Mouse (Mus musculus) liver, embryonic 15.5 days (tissue): ENCODE data around the gene Bgn. TPM values are rescaled to one million over a fixed set of nuclear protein-coding genes. Genes with fewer than 3 reads are reported as not detected.
A peak's percentile ranks its signal among the peaks of the same experiment; 100 is the strongest.

ENCODE experiments used
- ATAC-seq: fragments of 200-750 bp; cut with Nextera tagmentation; 2 replicates; pipeline ENCODE4 v1.8.0; 2017; ENCODE audit warnings: moderate number of reproducible peaks, mild to moderate bottlenecking, moderate library complexity; ENCODE audit not compliant: insufficient read depth
- H3K27ac ChIP-seq: fragments of 300-500 bp; sonication (generic); replicated peaks from 2 replicates; pipeline ENCODE4 v1.5.1; 2015; ENCODE audit warnings: mild to moderate bottlenecking, inconsistent platforms
- H3K27me3 ChIP-seq: fragments of 300-500 bp; sonication (generic); 2 replicates; pipeline ENCODE4 v1.6.1; 2015; ENCODE audit warnings: mild to moderate bottlenecking, inconsistent platforms
- H3K36me3 ChIP-seq: fragments of 300-500 bp; sonication (generic); replicated peaks from 2 replicates; pipeline ENCODE4 v1.6.1; 2015; ENCODE audit warnings: moderate library complexity, mild to moderate bottlenecking, inconsistent platforms
- H3K4me1 ChIP-seq: fragments of 300-500 bp; sonication (generic); replicated peaks from 2 replicates; pipeline ENCODE4 v1.6.1; 2015; ENCODE audit warnings: inconsistent platforms
- H3K4me2 ChIP-seq: fragments of 300-500 bp; sonication (generic); 2 replicates; pipeline ENCODE4 v1.6.1; 2015; ENCODE audit warnings: moderate library complexity, mild to moderate bottlenecking, inconsistent platforms
- H3K4me3 ChIP-seq: fragments of 300-500 bp; sonication (generic); replicated peaks from 2 replicates; pipeline ENCODE4 v1.5.1; 2015; ENCODE audit warnings: mild to moderate bottlenecking, inconsistent platforms
- H3K9ac ChIP-seq: fragments of 300-500 bp; sonication (generic); 2 replicates; pipeline ENCODE4 v1.6.1; 2015; ENCODE audit warnings: moderate library complexity, mild to moderate bottlenecking, inconsistent platforms
- H3K9me3 ChIP-seq: fragments of 300-500 bp; sonication (generic); replicated peaks from 2 replicates; pipeline ENCODE4 v1.6.1; 2016; ENCODE audit warnings: inconsistent platforms
- WGBS: fragments of 180-500 bp; shearing (Covaris S2); methylation state at CpG from one replicate; pipeline ENCODE4 v1.1.7; 2015; ENCODE audit warnings: mixed read lengths; ENCODE audit not compliant: insufficient replicate concordance; 5-methylcytosine and 5-hydroxymethylcytosine counted together
- polyA plus RNA-seq: library from polyadenylated mRNA; unstranded; fragments of >200 nt; fragmentation: Nextera tagmentation; extraction: Ambion mirVana; gene quantifications from 2 replicates; pipeline ENCODE4 v1.2.1, GENCODE M21; 2015

The Bgn gene
- polyA plus RNA-seq: 10.0 and 12.4 TPM in 2 replicates

- no peak within 1 kb of the TSS for H3K9ac ChIP-seq
- 27% methylated on average over 12 of the region's 14 CpGs for WGBS
- peak within 1 kb of the TSS; percentile 4; the same call in 1 of the 2 replicates for H3K4me3 ChIP-seq
- H3K27me3 ChIP-seq: peaks cover 26% of the 10 kb centered on the region; the same call in 1 of the 2 replicates
- H3K4me1 ChIP-seq: no peaks in the 10 kb centered on the region
- no peak within 1 kb of the TSS for H3K4me2 ChIP-seq
- ATAC-seq: no peak
- H3K9me3 ChIP-seq: no peaks in the 10 kb centered on the region
- H3K27ac ChIP-seq: no peak within 1 kb of the TSS
- H3K36me3 ChIP-seq: no peaks in the 10 kb centered on the region
Measured at GRCm38 (mm10) chrX:73483484-73483810, at the start of gene Bgn. TSS of gene Bgn (plus strand) at chrX:73483602.

DNA sequence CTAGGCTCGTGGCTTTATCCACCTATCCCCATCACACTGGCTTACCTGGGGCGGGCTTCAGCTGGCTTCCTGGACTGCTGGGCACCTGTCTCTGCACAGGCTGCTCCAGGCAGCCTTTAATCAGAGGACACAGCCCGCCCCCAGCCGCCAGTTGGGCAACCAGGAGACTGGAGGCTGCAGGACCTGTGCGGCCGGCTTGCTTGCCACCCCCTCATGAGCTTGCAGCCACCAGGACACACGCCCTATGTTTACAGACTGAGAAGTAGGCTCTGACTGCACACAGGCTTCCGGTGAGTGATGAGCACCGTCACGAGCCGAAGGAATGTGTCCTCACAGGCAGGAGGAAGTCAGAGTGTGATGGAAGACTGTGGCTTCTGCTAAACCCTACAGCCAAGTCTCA lies 48.1 kb upstream of the Bgn start, which contains the start of gene Trex2:
TSS of gene Trex2 (minus strand) at position 93 of the 400 bp plus-strand sequence.
- Histone ChIP-seq H3K27me3 (no peaks in the 10 kb centered on the region), H3K9me3 (no peaks in the 10 kb centered on the region), H3K4me3 (no peak within 1 kb of the TSS), H3K4me2 (no peak within 1 kb of the TSS), H3K27ac (no peak within 1 kb of the TSS), H3K36me3 (0 out of 2 replicates have a peak, but pooled peaks cover 3% of the 10 kb centered on the region), H3K9ac (no peak within 1 kb of the TSS), H3K4me1 (no peaks in the 10 kb centered on the region)
- no peak for ATAC-seq
- 60% methylated on average over 11 of the region's 11 CpGs for WGBS

DNA sequence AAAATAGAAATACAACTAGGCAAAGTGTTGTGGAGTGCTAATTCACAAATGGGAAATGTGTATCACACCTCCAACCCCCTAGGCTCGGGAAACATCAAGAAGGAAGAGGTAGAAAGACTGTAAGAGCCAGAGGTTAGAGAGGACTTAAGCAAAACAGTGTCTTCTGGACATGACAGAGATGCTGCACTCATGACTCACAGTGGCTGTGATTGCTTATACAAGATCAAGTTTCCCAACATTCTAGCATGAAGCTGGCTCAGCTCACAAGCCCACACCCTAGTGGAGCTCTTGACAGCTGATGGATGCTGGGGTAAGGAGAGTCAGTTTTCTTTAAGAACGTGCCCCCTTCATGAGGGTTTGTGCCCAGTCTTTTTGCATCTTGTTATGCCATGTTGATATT lies 42.0 kb upstream of the Bgn start:
- H3K36me3 ChIP-seq: peaks cover 7% of the 10 kb centered on the region; the same call in 1 of the 2 replicates
- no peaks in the 10 kb centered on the region for H3K27me3 ChIP-seq
- WGBS: 45% methylated on average over 2 of the region's 2 CpGs
- no peak overlapping the region for H3K4me3 ChIP-seq
- ATAC-seq: no peak
- no peak overlapping the region for H3K27ac ChIP-seq
- H3K4me1 ChIP-seq: no peaks in the 10 kb centered on the region
- H3K9me3 ChIP-seq: no peaks in the 10 kb centered on the region
- H3K9ac ChIP-seq: no peak overlapping the region
- no peak overlapping the region for H3K4me2 ChIP-seq

DNA sequence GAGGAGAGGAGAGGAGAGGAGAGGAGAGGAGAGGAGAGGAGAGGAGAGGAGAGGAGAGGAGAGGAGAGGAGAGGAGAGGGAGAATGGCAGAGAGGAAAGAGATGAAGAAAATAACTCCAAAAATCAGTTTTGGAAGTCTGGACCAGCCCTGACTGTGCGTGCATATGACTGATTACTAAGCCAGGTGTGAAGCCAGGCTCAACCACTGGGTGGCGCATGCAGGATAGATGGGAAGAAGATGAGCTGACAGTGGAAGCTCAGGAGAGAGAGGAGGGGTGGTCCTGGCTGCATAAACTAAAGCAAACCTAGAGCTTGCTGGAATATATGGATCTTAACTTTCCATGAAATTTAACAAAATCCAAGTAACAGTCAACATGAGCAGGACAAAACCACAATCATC lies 31.5 kb upstream of the Bgn start:
- ATAC-seq: no peak
- Histone ChIP-seq H3K27me3 (no peaks in the 10 kb centered on the region), H3K9me3 (no peaks in the 10 kb centered on the region), H3K4me3 (no peak overlapping the region), H3K4me1 (no peaks in the 10 kb centered on the region), H3K4me2 (no peak overlapping the region), H3K27ac (no peak overlapping the region), H3K9ac (no peak overlapping the region), H3K36me3 (peaks cover 7% of the 10 kb centered on the region; the same call in 1 of the 2 replicates)
- 26% methylated on average over 2 of the region's 2 CpGs for WGBS

DNA sequence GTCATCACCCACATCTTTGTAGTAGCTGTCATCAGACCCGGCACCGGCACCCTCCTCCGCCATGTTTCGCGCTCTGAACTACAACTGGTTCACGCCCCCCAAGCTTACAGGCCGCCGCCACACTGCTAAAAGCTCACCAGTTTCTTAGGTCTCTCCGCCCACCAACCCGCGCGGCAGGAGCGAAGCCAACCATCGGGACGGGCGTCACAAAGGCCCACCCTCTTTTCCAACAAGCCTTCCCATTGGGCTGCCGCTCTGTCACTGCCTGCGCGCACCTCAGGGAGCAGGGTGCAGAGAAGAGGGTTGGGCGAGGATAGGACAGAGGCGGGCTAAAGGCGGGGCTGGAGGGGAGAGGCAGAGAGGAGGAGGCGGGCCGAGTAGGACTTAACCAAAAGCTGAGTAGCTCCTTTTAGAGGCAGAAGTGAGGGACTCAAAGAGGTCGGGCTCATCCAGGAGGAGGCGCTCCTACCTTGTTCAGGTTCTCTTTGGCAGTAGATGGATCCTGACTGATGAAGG lies 24.5 kb upstream of the Bgn start, which contains the start of gene Haus7:
TSS of gene Haus7 (minus strand) at position 168 of the 516 bp plus-strand sequence.
- ATAC-seq: peak; percentile 100
- WGBS: 18% methylated on average over 26 of the region's 26 CpGs
- no peaks in the 10 kb centered on the region for H3K27me3 ChIP-seq
- H3K4me2 ChIP-seq: peak within 1 kb of the TSS; percentile 69
- peak within 1 kb of the TSS; percentile 38; the same call in 1 of the 2 replicates for H3K27ac ChIP-seq
- H3K4me3 ChIP-seq: peak within 1 kb of the TSS; percentile 65
- H3K9ac ChIP-seq: peak within 1 kb of the TSS; percentile 56
- peaks cover 10% of the 10 kb centered on the region for H3K4me1 ChIP-seq
- H3K9me3 ChIP-seq: no peaks in the 10 kb centered on the region
- 0 out of 2 replicates have a peak, but pooled peaks cover 1% of the 10 kb centered on the region for H3K36me3 ChIP-seq

GRCm38 (mm10) chrX:73460792-73461191 lies 22.6 kb upstream of the Bgn start:
- no peak for ATAC-seq
- Histone ChIP-seq H3K27ac (no peak overlapping the region), H3K4me3 (no peak overlapping the region), H3K9ac (no peak overlapping the region), H3K27me3 (no peaks in the 10 kb centered on the region), H3K4me1 (peaks cover 10% of the 10 kb centered on the region), H3K36me3 (no peaks in the 10 kb centered on the region), H3K4me2 (no peak overlapping the region), H3K9me3 (no peaks in the 10 kb centered on the region)
- WGBS: 70% methylated on average over 4 of the region's 4 CpGs

- Histone ChIP-seq H3K27ac (no peak overlapping the region), H3K4me2 (no peak overlapping the region), H3K36me3 (no peaks in the 10 kb centered on the region), H3K9me3 (no peaks in the 10 kb centered on the region), H3K4me3 (no peak overlapping the region), H3K4me1 (no peaks in the 10 kb centered on the region), H3K9ac (no peak overlapping the region), H3K27me3 (no peaks in the 10 kb centered on the region; the same call in 1 of the 2 replicates)
- ATAC-seq: no peak
- WGBS: 55% methylated on average over 9 of the region's 9 CpGs
Measured at GRCm38 (mm10) chrX:73465483-73466186, 17.8 kb upstream of the Bgn start.

GRCm38 (mm10) chrX:73467446-73468241 lies 15.8 kb upstream of the Bgn start:
- WGBS: 52% methylated on average over 5 of the region's 5 CpGs
- Histone ChIP-seq H3K9ac (no peak overlapping the region), H3K4me3 (no peak overlapping the region), H3K36me3 (no peaks in the 10 kb centered on the region), H3K9me3 (no peaks in the 10 kb centered on the region), H3K4me2 (no peak overlapping the region), H3K27me3 (no peaks in the 10 kb centered on the region; the same call in 1 of the 2 replicates), H3K27ac (no peak overlapping the region), H3K4me1 (no peaks in the 10 kb centered on the region)
- ATAC-seq: no peak

- Histone ChIP-seq H3K4me2 (no peak overlapping the region), H3K36me3 (no peaks in the 10 kb centered on the region), H3K4me1 (no peaks in the 10 kb centered on the region), H3K27me3 (no peaks in the 10 kb centered on the region; the same call in 1 of the 2 replicates), H3K4me3 (no peak overlapping the region), H3K9ac (no peak overlapping the region), H3K27ac (no peak overlapping the region), H3K9me3 (no peaks in the 10 kb centered on the region)
- 50% methylated on average over 3 of the region's 3 CpGs for WGBS
- ATAC-seq: no peak
Measured at GRCm38 (mm10) chrX:73468330-73468729, 15.1 kb upstream of the Bgn start.

- no peak overlapping the region for H3K27ac ChIP-seq
- 42% methylated on average over 1 of the region's 1 CpGs for whole genome bisulfite sequencing
- H3K27me3 ChIP-seq: no peaks in the 10 kb centered on the region; the same call in 1 of the 2 replicates
- no peaks in the 10 kb centered on the region for H3K36me3 ChIP-seq
- H3K4me1 ChIP-seq: no peaks in the 10 kb centered on the region
- H3K9ac ChIP-seq: no peak overlapping the region
- no peaks in the 10 kb centered on the region for H3K9me3 ChIP-seq
- no peak overlapping the region for H3K4me2 ChIP-seq
- ATAC-seq: no peak
- H3K4me3 ChIP-seq: no peak overlapping the region
Measured at GRCm38 (mm10) chrX:73468752-73469151, 14.7 kb upstream of the Bgn start.

DNA sequence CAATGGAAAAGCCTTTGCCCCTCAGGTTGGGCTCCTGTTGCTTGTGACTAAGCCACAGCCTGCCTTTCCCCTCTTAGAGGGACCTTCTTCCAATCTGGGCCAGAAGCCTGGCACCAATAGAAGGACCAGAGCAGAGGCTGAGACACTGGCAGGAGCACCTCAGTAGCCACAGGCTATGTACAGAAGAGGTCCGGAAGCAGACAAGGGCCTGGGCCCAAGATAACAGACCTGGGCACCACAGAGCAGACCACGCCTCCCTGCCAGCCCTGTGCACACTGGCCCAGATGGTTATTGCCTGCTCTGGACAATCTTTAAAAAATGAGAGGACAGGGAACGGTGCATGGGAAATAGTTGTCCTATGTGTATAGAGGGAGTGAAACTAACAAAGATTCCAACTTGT lies 11.6 kb upstream of the Bgn start:
- 40% methylated on average over 3 of the region's 3 CpGs for WGBS
- no peaks in the 10 kb centered on the region for H3K9me3 ChIP-seq
- no peak overlapping the region for H3K4me3 ChIP-seq
- no peaks in the 10 kb centered on the region for H3K27me3 ChIP-seq
- H3K4me2 ChIP-seq: no peak overlapping the region
- H3K36me3 ChIP-seq: no peaks in the 10 kb centered on the region
- H3K4me1 ChIP-seq: peaks cover 11% of the 10 kb centered on the region
- 0 out of 2 replicates have a peak, but pooled peaks have one; percentile 21 for ATAC-seq
- H3K9ac ChIP-seq: no peak overlapping the region
- no peak overlapping the region for H3K27ac ChIP-seq
